Mouse (Mus musculus) liver, embryonic 11.5 days (tissue): ENCODE results near the gene Kcnn3. TPM values are rescaled to one million over a fixed set of nuclear protein-coding genes. Genes with fewer than 3 reads are reported as not detected.

Experiments
- ATAC-seq: fragments of 200-750 bp; cut with Nextera tagmentation; replicated peaks from 2 replicates; pipeline ENCODE4 v1.8.0; 2017; ENCODE audit warnings: moderate number of reproducible peaks, mild to moderate bottlenecking, moderate TSS enrichment, moderate library complexity; ENCODE audit not compliant: low FRiP score
- DNase-seq: peaks from one replicate; pipeline ENCODE4 v3.0.0-alpha.2; 2017; ENCODE audit warnings: low spot score
- H3K27ac ChIP-seq: fragments of 300-500 bp; sonication (generic); 2 replicates; pipeline ENCODE4 v1.5.1; 2014; ENCODE audit warnings: mild to moderate bottlenecking, low read depth, low read length, control low read depth
- H3K27me3 ChIP-seq: fragments of 300-500 bp; sonication (generic); replicated peaks from 2 replicates; pipeline ENCODE4 v1.6.1; 2014; ENCODE audit warnings: low read length, mixed read lengths; ENCODE audit not compliant: control insufficient read depth, insufficient read depth
- H3K36me3 ChIP-seq: fragments of 300-500 bp; sonication (generic); 2 replicates; pipeline ENCODE4 v1.6.1; 2014; ENCODE audit warnings: mild to moderate bottlenecking, low read length, moderate library complexity, mixed read lengths; ENCODE audit not compliant: control insufficient read depth, insufficient read depth
- H3K4me1 ChIP-seq: fragments of 300-500 bp; sonication (generic); replicated peaks from 2 replicates; pipeline ENCODE4 v1.6.1; 2014; ENCODE audit warnings: low read length, mixed read lengths; ENCODE audit not compliant: control insufficient read depth, insufficient read depth
- H3K4me2 ChIP-seq: fragments of 300-500 bp; sonication (generic); 2 replicates; pipeline ENCODE4 v1.6.1; 2014; ENCODE audit warnings: mild to moderate bottlenecking, control low read depth, moderate library complexity
- H3K4me3 ChIP-seq: fragments of 300-500 bp; sonication (generic); 2 replicates; pipeline ENCODE4 v1.5.1; 2014; ENCODE audit warnings: low read depth, low read length, control low read depth
- H3K9ac ChIP-seq: fragments of 300-500 bp; sonication (generic); 2 replicates; pipeline ENCODE4 v1.6.1; 2014; ENCODE audit warnings: low read depth, low read length, control low read depth
- H3K9me3 ChIP-seq: fragments of 300-500 bp; sonication (generic); 2 replicates; pipeline ENCODE4 v1.6.1; 2016; ENCODE audit warnings: low read length, inconsistent platforms, mixed read lengths; ENCODE audit not compliant: control insufficient read depth
- WGBS: fragments of 180-500 bp; shearing (Covaris S2); extraction: QIAGEN DNeasy Blood & Tissue Kit; methylation state at CpG from one replicate; pipeline ENCODE4 v1.1.7; 2014; 5-methylcytosine and 5-hydroxymethylcytosine counted together
- polyA plus RNA-seq: library from polyadenylated mRNA; unstranded; fragments of >200 nt; fragmentation: Nextera tagmentation; extraction: Ambion mirVana; gene quantifications from 2 replicates; pipeline ENCODE4 v1.2.1, GENCODE M21; 2014

Kcnn3 gene
- polyA plus RNA-seq, 1 experiment from 2014 or later = 0.45 TPM

DNA sequence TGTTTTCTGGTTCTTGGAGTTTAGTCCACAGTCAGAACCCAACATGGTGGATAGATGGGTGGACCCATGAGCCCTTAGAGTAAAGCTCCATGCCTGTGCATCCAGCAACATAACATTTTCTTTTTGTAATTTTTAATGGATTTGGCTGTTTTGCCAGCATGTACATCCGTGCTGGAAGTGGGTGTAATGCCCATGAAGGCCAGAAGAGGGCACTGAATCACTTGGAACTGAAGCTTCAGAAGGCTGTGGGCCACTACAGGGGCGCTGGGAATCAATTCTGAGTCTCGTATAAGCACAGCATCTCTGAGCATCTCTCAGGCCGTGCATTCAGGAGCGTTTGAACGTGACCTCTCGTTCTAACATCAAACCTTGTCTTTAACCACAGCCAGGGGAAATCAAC is 79.0 kb downstream of the Kcnn3 start:
- DNase-seq (no peak), ATAC-seq (no peak)
- no peak overlapping the region for H3K4me2 ChIP-seq
- H3K36me3 ChIP-seq = no peaks in the 10 kb centered on the region
- WGBS = 91% methylated on average over 7 of the region's 7 CpGs
- H3K27ac ChIP-seq = no peak overlapping the region
- H3K9me3 ChIP-seq = peaks cover 4% of the 10 kb centered on the region; the same call in 1 of the 2 replicates
- H3K9ac ChIP-seq = no peak overlapping the region
- H3K4me3 ChIP-seq = no peak overlapping the region
- no peaks in the 10 kb centered on the region for H3K4me1 ChIP-seq
- H3K27me3 ChIP-seq = 0 out of 2 replicates have a peak, but pooled peaks cover 2% of the 10 kb centered on the region

GRCm38 (mm10) chr3:89601060-89601459 is 81.1 kb downstream of the Kcnn3 start:
- Histone ChIP-seq H3K4me3 (no peak overlapping the region), H3K36me3 (no peaks in the 10 kb centered on the region), H3K4me1 (no peaks in the 10 kb centered on the region), H3K9ac (no peak overlapping the region), H3K27ac (no peak overlapping the region), H3K4me2 (no peak overlapping the region), H3K9me3 (peaks cover 4% of the 10 kb centered on the region; the same call in 1 of the 2 replicates), H3K27me3 (0 out of 2 replicates have a peak, but pooled peaks cover 2% of the 10 kb centered on the region)
- ATAC-seq (no peak), DNase-seq (no peak)
- WGBS = 37% methylated on average over 7 of the region's 7 CpGs

DNA sequence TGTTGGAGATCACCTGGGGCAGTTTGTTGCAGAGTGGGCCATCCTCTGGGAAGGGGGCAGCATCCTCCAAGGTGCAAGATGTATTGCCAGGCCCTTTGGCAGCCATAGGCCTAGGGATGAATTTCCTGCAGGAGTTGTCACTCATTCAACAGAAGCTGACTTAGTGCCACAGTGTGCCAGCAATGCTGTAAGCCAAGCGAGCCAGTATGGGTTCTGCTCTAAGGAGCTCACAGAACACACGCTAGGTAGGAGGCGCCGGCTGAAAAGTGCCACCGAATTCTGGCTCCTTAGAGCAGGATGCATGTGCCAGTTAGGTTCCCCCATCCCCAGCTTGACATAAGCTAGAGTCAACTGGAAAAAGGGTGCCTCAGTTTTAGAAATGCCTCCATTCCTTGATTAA is 83.3 kb downstream of the Kcnn3 start:
- H3K36me3 ChIP-seq = no peaks in the 10 kb centered on the region
- no peak overlapping the region for H3K4me3 ChIP-seq
- 0 out of 2 replicates have a peak, but pooled peaks cover 2% of the 10 kb centered on the region for H3K27me3 ChIP-seq
- H3K9ac ChIP-seq = no peak overlapping the region
- no peak for DNase-seq
- ATAC-seq = no peak
- H3K27ac ChIP-seq = no peak overlapping the region
- no peak overlapping the region for H3K4me2 ChIP-seq
- no peaks in the 10 kb centered on the region for H3K4me1 ChIP-seq
- WGBS = 78% methylated on average over 5 of the region's 5 CpGs
- peaks cover 4% of the 10 kb centered on the region; the same call in 1 of the 2 replicates for H3K9me3 ChIP-seq

DNA sequence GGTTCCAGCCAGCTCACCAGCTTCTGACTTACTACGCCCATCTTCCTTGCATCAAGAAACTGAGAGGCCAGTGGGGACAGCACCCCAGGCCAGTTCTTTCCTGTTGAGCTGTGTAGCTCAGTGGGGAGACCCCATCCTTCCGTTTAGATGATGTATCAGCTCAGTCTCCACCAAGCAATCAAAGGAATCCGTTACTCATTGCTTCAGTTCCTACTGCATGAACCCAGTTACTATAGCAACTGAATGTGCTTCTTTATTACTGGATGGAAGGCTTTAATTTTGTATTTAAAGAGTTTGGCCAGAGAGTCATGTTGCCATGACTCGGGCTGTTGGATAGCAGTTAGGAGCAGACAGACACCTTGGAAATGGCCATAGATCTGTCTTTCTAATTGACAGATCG is 85.3 kb downstream of the Kcnn3 start:
- H3K9me3 ChIP-seq = no peaks in the 10 kb centered on the region
- H3K27me3 ChIP-seq = 0 out of 2 replicates have a peak, but pooled peaks cover 2% of the 10 kb centered on the region
- no peak overlapping the region for H3K4me3 ChIP-seq
- no peak overlapping the region for H3K4me2 ChIP-seq
- no peaks in the 10 kb centered on the region for H3K4me1 ChIP-seq
- ATAC-seq (no peak), DNase-seq (no peak)
- H3K36me3 ChIP-seq = no peaks in the 10 kb centered on the region
- whole genome bisulfite sequencing = 77% methylated on average over 5 of the region's 5 CpGs
- H3K27ac ChIP-seq = no peak overlapping the region
- no peak overlapping the region for H3K9ac ChIP-seq

- 65% methylated on average over 1 of the region's 1 CpGs for WGBS
- H3K4me2 ChIP-seq = no peak overlapping the region
- H3K27ac ChIP-seq = no peak overlapping the region
- no peaks in the 10 kb centered on the region for H3K27me3 ChIP-seq
- no peak overlapping the region for H3K4me3 ChIP-seq
- H3K36me3 ChIP-seq = no peaks in the 10 kb centered on the region
- no peak overlapping the region for H3K9ac ChIP-seq
- no peaks in the 10 kb centered on the region for H3K9me3 ChIP-seq
- no peaks in the 10 kb centered on the region for H3K4me1 ChIP-seq
- ATAC-seq (no peak), DNase-seq (no peak)
Measured at GRCm38 (mm10) chr3:89607327-89607726, 87.4 kb downstream of the Kcnn3 start.

DNA sequence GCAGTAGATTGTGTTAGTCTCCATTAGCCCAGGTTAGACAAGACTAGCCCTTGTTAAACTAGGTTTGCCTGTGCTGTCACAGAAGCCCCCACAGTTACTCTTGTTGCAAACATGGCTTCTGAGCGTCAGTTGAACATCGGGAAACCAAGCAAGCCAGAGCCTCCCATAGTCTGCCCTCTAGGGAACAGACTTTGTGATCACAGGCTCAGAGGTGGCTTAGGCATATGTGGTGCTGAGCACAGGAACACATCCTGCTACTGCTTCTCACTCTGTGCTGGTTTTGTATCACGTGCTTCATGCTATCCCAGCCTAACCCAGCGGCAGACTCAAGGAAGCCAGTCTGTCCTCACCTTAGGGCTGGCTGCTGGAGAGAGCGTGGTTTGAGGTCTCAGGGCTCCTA is 92.1 kb downstream of the Kcnn3 start:
- Histone ChIP-seq H3K4me3 (no peak overlapping the region), H3K9ac (no peak overlapping the region), H3K36me3 (no peaks in the 10 kb centered on the region), H3K9me3 (no peaks in the 10 kb centered on the region), H3K4me2 (no peak overlapping the region), H3K27me3 (no peaks in the 10 kb centered on the region), H3K27ac (no peak overlapping the region), H3K4me1 (no peaks in the 10 kb centered on the region; the same call in 1 of the 2 replicates)
- 60% methylated on average over 5 of the region's 5 CpGs for WGBS
- DNase-seq (no peak), ATAC-seq (no peak)

- Histone ChIP-seq H3K4me2 (no peak overlapping the region), H3K27me3 (no peaks in the 10 kb centered on the region), H3K36me3 (no peaks in the 10 kb centered on the region), H3K4me3 (no peak overlapping the region), H3K9ac (no peak overlapping the region), H3K4me1 (no peaks in the 10 kb centered on the region; the same call in 1 of the 2 replicates), H3K9me3 (no peaks in the 10 kb centered on the region), H3K27ac (no peak overlapping the region)
- 60% methylated on average over 18 of the region's 18 CpGs for WGBS
- no peak for ATAC-seq
- peak; percentile 58 for DNase-seq
Measured at GRCm38 (mm10) chr3:89613526-89614523, 93.9 kb downstream of the Kcnn3 start.

DNA sequence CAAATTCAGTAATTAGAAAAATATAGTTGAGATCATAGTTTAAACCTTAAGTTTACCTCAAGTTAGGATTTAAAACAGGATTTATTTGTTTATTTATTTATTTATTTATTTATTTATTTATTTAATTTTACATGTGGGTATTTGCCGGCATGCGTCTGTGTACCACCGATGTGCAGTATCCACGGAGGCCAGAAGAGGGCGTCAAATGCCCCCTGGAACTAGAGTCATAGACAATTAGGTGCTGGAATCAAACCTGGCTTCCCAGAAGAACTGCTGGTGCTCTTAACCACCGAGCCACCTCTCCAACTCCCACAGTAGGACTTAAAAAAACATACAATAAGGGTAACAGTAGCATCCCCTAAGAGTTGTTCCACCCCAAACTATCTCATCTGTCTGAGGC is 96.9 kb downstream of the Kcnn3 start:
- Histone ChIP-seq H3K4me2 (no peak overlapping the region), H3K27ac (no peak overlapping the region), H3K9me3 (no peaks in the 10 kb centered on the region), H3K4me1 (no peaks in the 10 kb centered on the region; the same call in 1 of the 2 replicates), H3K4me3 (no peak overlapping the region), H3K9ac (no peak overlapping the region), H3K36me3 (no peaks in the 10 kb centered on the region), H3K27me3 (no peaks in the 10 kb centered on the region)
- 57% methylated on average over 6 of the region's 6 CpGs for WGBS
- ATAC-seq (no peak), DNase-seq (no peak)
